Mouse (Mus musculus) induced T-regulatory cell, adult 2 months (primary cell): ENCODE results near the gene Ppef2.

ENCODE experiments used
- DNase-seq: peaks from one replicate; pipeline ENCODE4 v3.0.0-alpha.2; 2012; ENCODE audit warnings: low read depth

The Ppef2 gene

GRCm38 (mm10) chr5:92256218-92256617, at the start of gene Ppef2:
Gene Ppef2 (minus strand): TSS chr5:92256278.
- DNase-seq = no peak

- no peak for DNase-seq
Measured at GRCm38 (mm10) chr5:92304291-92304690, 48.2 kb upstream of the Ppef2 start.

GRCm38 (mm10) chr5:92302149-92302840, 46.2 kb upstream of the Ppef2 start:
- DNase-seq = no peak

GRCm38 (mm10) chr5:92294525-92294924, 38.4 kb upstream of the Ppef2 start:
- no peak for DNase-seq

- no peak for DNase-seq
Measured at GRCm38 (mm10) chr5:92291652-92292414, 35.8 kb upstream of the Ppef2 start.

- no peak for DNase-seq
Measured at GRCm38 (mm10) chr5:92287840-92288239, 31.8 kb upstream of the Ppef2 start.

- no peak for DNase-seq
Measured at GRCm38 (mm10) chr5:92283107-92283506, 27.0 kb upstream of the Ppef2 start.

GRCm38 (mm10) chr5:92282571-92282970, 26.5 kb upstream of the Ppef2 start:
- DNase-seq = no peak

- peak; percentile 20 for DNase-seq
Measured at GRCm38 (mm10) chr5:92278942-92279537, 23.0 kb upstream of the Ppef2 start.

GRCm38 (mm10) chr5:92277437-92278394, 21.6 kb upstream of the Ppef2 start, which contains the start of gene Naaa:
Gene Naaa (minus strand): TSS chr5:92278170.
- DNase-seq = peak; percentile 86

- DNase-seq = no peak
Measured at GRCm38 (mm10) chr5:92270496-92270895, 14.4 kb upstream of the Ppef2 start.

- no peak for DNase-seq
Measured at GRCm38 (mm10) chr5:92263761-92264359, 7.8 kb upstream of the Ppef2 start.

GRCm38 (mm10) chr5:92262646-92263045, 6.6 kb upstream of the Ppef2 start:
- no peak for DNase-seq

GRCm38 (mm10) chr5:92254476-92254875, 1.6 kb downstream of the Ppef2 start:
- DNase-seq = no peak

- no peak for DNase-seq
Measured at GRCm38 (mm10) chr5:92252797-92253343, 3.2 kb downstream of the Ppef2 start.

- no peak for DNase-seq
Measured at GRCm38 (mm10) chr5:92252031-92252430, 4.0 kb downstream of the Ppef2 start.

GRCm38 (mm10) chr5:92248614-92249013, 7.5 kb downstream of the Ppef2 start:
- no peak for DNase-seq

- peak; percentile 45 for DNase-seq
Measured at GRCm38 (mm10) chr5:92245483-92245882, 10.6 kb downstream of the Ppef2 start.

- no peak for DNase-seq
Measured at GRCm38 (mm10) chr5:92244900-92245299, 11.2 kb downstream of the Ppef2 start.

GRCm38 (mm10) chr5:92240769-92241168, 15.3 kb downstream of the Ppef2 start:
- DNase-seq = no peak
